Mouse (Mus musculus) neutrophil, adult 83 days (primary cell): ENCODE measurements around the gene Akr1e1. TPM values are rescaled to one million over a fixed set of nuclear protein-coding genes. Genes with fewer than 3 reads are reported as not detected.

Experiments used
- total RNA-seq, 2 experiments: library from RNA; stranded (reverse); gene quantifications; one replicate each; pipeline ENCODE4 v1.2.4; 2023

The Akr1e1 gene
- 1 to 10 TPM in 1 of 2 experiments, under 1 TPM in 1; 0.66 to 2.2 TPM for total RNA-seq

GRCm38 (mm10) chr13:4608961-4609409 lies at the start of gene Akr1e1:
Gene Akr1e1, minus strand, starts transcription at chr13:4609174.

GRCm38 (mm10) chr13:4573871-4574270 lies 35.1 kb downstream of the Akr1e1 start, which contains the start of gene Akr1c21:
Gene Akr1c21, plus strand, starts transcription at chr13:4574075.

Other genes with a start within 250 kb of the Akr1e1 start
- not detected for gene Akr1c6, start 174.9 kb downstream of the Akr1e1 start, total RNA-seq
- gene Akr1c20, start 85.8 kb downstream of the Akr1e1 start, total RNA-seq = not detected
- gene Akr1c21, start 35.1 kb downstream of the Akr1e1 start, total RNA-seq = not detected